Mouse (Mus musculus) limb, embryonic 11.5 days (tissue): ENCODE measurements around the gene Camk2g. TPM values are rescaled to one million over a fixed set of nuclear protein-coding genes. Genes with fewer than 3 reads are reported as not detected.
A peak's percentile ranks its signal among the peaks of the same experiment; 100 is the strongest.

Source experiments
- ATAC-seq: fragments of 200-750 bp; cut with Nextera tagmentation; 2 replicates; pipeline ENCODE4 v1.8.0; 2017; ENCODE audit warnings: low read depth; ENCODE audit not compliant: insufficient number of reproducible peaks, low FRiP score, low TSS enrichment
- DNase-seq: peaks from one replicate; pipeline ENCODE4 v3.0.0-alpha.2; 2015; ENCODE audit warnings: low spot score
- H3K27ac ChIP-seq: fragments of 300-500 bp; sonication (generic); replicated peaks from 2 replicates; pipeline ENCODE4 v1.5.1; 2014; ENCODE audit warnings: low read depth, mild to moderate bottlenecking, low read length
- H3K27me3 ChIP-seq: fragments of 300-500 bp; sonication (generic); 2 replicates; pipeline ENCODE4 v1.6.1; 2014; ENCODE audit warnings: mild to moderate bottlenecking, low read length, mixed read lengths; ENCODE audit not compliant: control insufficient read depth, insufficient read depth
- H3K36me3 ChIP-seq: fragments of 300-500 bp; sonication (generic); 2 replicates; pipeline ENCODE4 v1.6.1; 2014; ENCODE audit warnings: mild to moderate bottlenecking, low read length, moderate library complexity, mixed read lengths; ENCODE audit not compliant: control insufficient read depth, insufficient read depth
- H3K4me1 ChIP-seq: fragments of 300-500 bp; sonication (generic); 2 replicates; pipeline ENCODE4 v1.6.1; 2014; ENCODE audit warnings: low read length, mixed read lengths; ENCODE audit not compliant: control insufficient read depth, insufficient read depth
- H3K4me2 ChIP-seq: fragments of 300-500 bp; sonication (generic); 2 replicates; pipeline ENCODE4 v1.6.1; 2014; ENCODE audit warnings: low read depth, mild to moderate bottlenecking, moderate library complexity; ENCODE audit not compliant: severe bottlenecking
- H3K4me3 ChIP-seq: fragments of 300-500 bp; sonication (generic); 2 replicates; pipeline ENCODE4 v1.5.1; 2014; ENCODE audit warnings: low read depth, low read length
- H3K9ac ChIP-seq: fragments of 300-500 bp; sonication (generic); 2 replicates; pipeline ENCODE4 v1.6.1; 2014; ENCODE audit warnings: mild to moderate bottlenecking, low read length
- H3K9me3 ChIP-seq: fragments of 300-500 bp; sonication (generic); 2 replicates; pipeline ENCODE4 v1.6.1; 2016; ENCODE audit warnings: low read length; ENCODE audit not compliant: control insufficient read depth
- WGBS: fragments of 180-500 bp; shearing (Covaris S2); extraction: QIAGEN DNeasy Blood & Tissue Kit; methylation state at CpG from one replicate; pipeline ENCODE4 v1.1.7; 2014; 5-methylcytosine and 5-hydroxymethylcytosine counted together
- polyA plus RNA-seq: library from polyadenylated mRNA; unstranded; fragments of >200 nt; fragmentation: Nextera tagmentation; extraction: Ambion mirVana; gene quantifications from 2 replicates; pipeline ENCODE4 v1.2.1, GENCODE M21; 2014

Camk2g gene
- polyA plus RNA-seq, 1 experiment from 2014 or later, result 60.2 TPM

DNA sequence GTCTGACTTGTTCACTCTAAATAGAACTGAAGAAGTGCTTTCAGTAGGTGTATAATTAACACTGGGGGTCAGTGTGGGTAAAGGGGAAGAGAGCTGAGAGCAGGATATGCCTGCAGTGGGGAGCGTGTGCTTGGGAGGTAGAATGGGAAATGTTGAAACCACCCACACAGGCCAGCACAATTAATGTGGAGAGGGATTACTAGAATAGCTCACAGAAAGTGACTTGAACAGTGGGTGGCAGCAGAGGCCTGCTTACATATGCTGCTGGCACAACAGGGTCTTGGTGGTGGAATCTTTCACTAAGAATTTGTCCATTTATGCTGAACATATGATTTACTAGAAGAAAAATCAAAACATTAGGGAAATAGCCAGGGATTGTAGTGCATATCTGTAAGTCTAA, 96.9 kb downstream of the Camk2g start:
- Histone ChIP-seq H3K9me3 (no peaks in the 10 kb centered on the region), H3K27ac (no peak overlapping the region), H3K36me3 (peaks cover 6% of the 10 kb centered on the region; the same call in 1 of the 2 replicates), H3K4me2 (peak overlapping the region; percentile 75; the same call in 1 of the 2 replicates), H3K9ac (no peak overlapping the region), H3K4me1 (peaks cover 23% of the 10 kb centered on the region), H3K27me3 (no peaks in the 10 kb centered on the region), H3K4me3 (peak overlapping the region; percentile 12; the same call in 1 of the 2 replicates)
- DNase-seq, result peak; percentile 56
- WGBS, result 39% methylated on average over 1 of the region's 1 CpGs
- ATAC-seq, result no peak

DNA sequence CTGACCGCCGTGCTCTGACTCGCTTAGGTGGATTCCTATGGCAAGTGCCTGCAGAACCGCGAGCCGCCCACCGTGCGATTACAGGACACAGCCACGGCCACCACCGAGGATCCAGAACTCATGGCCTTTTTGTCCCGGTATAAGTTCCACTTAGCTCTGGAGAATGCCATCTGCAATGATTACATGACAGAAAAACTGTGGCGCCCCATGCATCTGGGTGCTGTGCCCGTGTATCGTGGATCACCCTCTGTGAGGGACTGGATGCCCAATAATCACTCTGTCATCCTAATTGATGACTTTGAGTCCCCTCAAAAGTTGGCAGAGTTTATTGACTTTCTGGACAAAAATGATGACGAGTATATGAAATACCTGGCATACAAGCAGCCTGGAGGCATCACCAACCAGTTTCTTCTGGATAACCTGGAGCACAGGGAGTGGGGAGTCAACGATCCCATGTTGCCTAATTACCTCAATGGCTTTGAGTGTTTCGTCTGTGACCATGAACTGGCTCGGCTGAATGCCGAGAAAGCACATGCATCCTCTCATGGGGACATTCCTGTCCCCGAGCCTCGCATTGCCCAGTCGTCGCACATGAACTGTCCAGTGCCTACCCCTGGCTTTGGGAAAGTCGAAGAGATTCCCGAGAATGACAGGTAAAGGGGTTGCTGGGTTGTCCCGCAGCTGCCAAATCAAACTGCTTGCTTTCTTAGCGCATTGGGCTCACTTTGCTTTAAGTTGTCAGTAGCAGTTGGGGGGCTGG, 97.9 kb downstream of the Camk2g start:
- peaks cover 19% of the 10 kb centered on the region for H3K4me1 ChIP-seq
- peak overlapping the region; percentile 83 for H3K9ac ChIP-seq
- peak overlapping the region; percentile 72 for H3K4me3 ChIP-seq
- no peak overlapping the region; the same call in 1 of the 2 replicates for H3K27ac ChIP-seq
- H3K36me3 ChIP-seq, result peaks cover 14% of the 10 kb centered on the region; the same call in 1 of the 2 replicates
- H3K27me3 ChIP-seq, result no peaks in the 10 kb centered on the region
- no peak for DNase-seq
- H3K4me2 ChIP-seq, result peak overlapping the region; percentile 75
- 15% methylated on average over 27 of the region's 27 CpGs for WGBS
- no peaks in the 10 kb centered on the region for H3K9me3 ChIP-seq
- no peak; the same call in 1 of the 2 replicates for ATAC-seq

DNA sequence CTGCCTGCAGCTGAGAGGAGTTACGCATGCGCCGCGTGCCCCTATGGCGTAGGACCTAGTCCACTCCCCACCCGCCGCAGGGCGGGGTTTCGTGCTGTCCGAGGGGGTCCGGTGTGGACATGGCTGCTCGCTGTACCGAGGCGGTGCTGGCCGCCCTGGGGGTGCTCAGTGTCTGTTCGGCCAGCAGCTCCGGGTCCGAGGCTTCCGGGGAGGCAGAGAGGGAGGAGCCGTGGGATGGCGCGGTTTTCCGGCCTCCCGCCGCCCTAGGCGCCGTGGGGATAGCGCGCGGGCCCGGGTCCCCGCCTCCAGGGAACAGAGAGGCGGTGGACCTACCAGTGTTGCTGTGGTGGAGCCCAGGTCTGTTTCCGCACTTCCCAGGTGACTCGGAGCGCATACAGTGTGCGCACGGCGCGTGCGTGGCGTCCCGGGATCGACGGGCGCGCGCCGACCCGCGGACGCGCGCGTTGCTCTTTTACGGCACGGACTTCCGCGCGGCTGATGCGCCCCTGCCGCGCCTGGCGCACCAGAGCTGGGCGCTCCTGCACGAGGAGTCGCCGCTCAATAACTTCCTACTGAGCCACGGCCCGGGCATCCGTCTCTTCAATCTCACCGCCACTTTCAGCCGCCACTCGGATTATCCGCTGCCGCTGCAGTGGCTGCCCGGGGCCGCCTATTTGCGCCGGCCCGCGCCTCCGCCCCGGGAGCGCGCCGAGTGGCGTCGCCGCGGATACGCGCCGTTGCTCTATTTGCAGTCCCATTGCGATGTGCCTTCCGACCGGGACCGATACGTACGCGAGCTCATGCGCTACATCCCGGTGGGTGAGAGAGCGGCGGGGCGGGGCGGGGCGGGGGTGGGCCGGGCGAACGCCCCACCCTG, 98.8 kb downstream of the Camk2g start, which contains the start of gene Fut11:
Fut11 (plus strand) TSS at position 85 of the 877 bp plus-strand sequence.
- DNase-seq (peak; percentile 88), ATAC-seq (peak; percentile 91)
- peak within 1 kb of the TSS; percentile 93 for H3K27ac ChIP-seq
- H3K4me1 ChIP-seq, result peaks cover 19% of the 10 kb centered on the region
- peaks cover 17% of the 10 kb centered on the region; the same call in 1 of the 2 replicates for H3K36me3 ChIP-seq
- no peaks in the 10 kb centered on the region for H3K9me3 ChIP-seq
- peak within 1 kb of the TSS; percentile 75 for H3K4me2 ChIP-seq
- H3K27me3 ChIP-seq, result no peaks in the 10 kb centered on the region
- peak within 1 kb of the TSS; percentile 83 for H3K9ac ChIP-seq
- H3K4me3 ChIP-seq, result peak within 1 kb of the TSS; percentile 72
- under 1% methylated on average over 111 of the region's 111 CpGs for WGBS

- peaks cover 17% of the 10 kb centered on the region; the same call in 1 of the 2 replicates for H3K36me3 ChIP-seq
Measured at GRCm38 (mm10) chr14:20694185-20694883, 99.6 kb downstream of the Camk2g start.

DNA sequence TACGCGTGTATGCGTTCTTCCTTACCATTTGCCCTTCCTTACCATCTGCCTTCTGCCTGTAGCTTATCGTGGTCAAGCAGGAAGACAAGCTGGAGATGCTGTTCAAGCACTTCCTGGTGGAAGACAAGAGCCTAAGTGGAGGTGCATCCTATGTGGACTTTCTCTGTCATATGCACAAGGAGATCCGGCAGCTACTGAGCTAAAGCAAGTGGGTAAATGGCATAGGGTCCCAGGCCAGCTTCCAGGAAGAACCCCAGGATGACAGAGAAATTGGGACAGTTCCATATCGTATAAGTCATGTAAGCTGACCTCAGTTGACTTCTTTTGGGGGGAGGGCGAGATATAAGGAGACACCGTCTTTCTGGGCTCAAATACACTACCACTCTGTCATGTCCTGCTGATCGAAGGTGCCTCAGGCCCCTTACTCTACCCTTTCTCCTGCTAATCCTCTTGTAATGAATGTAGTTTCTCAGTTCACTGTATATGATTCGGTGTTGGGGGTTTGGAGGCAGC, 100.2 kb downstream of the Camk2g start:
- H3K4me3 ChIP-seq, result no peak overlapping the region
- peaks cover 19% of the 10 kb centered on the region for H3K4me1 ChIP-seq
- peaks cover 23% of the 10 kb centered on the region; the same call in 1 of the 2 replicates for H3K36me3 ChIP-seq
- DNase-seq (no peak), ATAC-seq (no peak)
- 95% methylated on average over 10 of the region's 10 CpGs for WGBS
- H3K27me3 ChIP-seq, result no peaks in the 10 kb centered on the region
- H3K4me2 ChIP-seq, result no peak overlapping the region
- no peaks in the 10 kb centered on the region for H3K9me3 ChIP-seq
- H3K9ac ChIP-seq, result no peak overlapping the region
- H3K27ac ChIP-seq, result no peak overlapping the region

More at GRCm38 (mm10) chr14:20694185-20694883, 99.6 kb downstream of the Camk2g start:
- H3K27me3 ChIP-seq, result no peaks in the 10 kb centered on the region
- ATAC-seq, result peak; percentile 37
- H3K27ac ChIP-seq, result peak overlapping the region; percentile 93
- H3K4me3 ChIP-seq, result peak overlapping the region; percentile 72
- WGBS, result 49% methylated on average over 13 of the region's 13 CpGs
- peak overlapping the region; percentile 75 for H3K4me2 ChIP-seq
- DNase-seq, result no peak
- no peaks in the 10 kb centered on the region for H3K9me3 ChIP-seq
- H3K9ac ChIP-seq, result peak overlapping the region; percentile 83
- peaks cover 19% of the 10 kb centered on the region for H3K4me1 ChIP-seq

DNA sequence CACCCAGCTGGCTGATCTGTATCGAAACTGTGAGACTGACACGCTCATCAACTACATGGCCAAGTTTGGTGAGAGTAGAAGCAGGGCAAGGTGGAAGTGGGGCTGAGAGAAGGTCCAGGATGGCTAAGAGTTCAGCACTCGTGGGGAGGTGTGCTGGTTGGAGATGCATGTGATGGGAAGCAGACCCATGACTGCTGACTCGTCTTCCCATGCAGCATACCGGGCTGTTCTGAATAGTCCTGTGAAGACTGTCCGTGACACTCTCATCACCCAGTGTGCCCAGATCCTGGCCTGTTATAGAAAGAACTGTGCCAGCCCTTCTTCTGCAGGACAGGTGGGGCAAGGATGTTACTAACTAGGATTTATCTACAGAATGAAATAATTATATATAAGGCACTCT, 102.1 kb downstream of the Camk2g start:
- ATAC-seq (no peak), DNase-seq (no peak)
- no peaks in the 10 kb centered on the region for H3K27me3 ChIP-seq
- peaks cover 13% of the 10 kb centered on the region for H3K4me1 ChIP-seq
- WGBS, result 94% methylated on average over 6 of the region's 6 CpGs
- no peaks in the 10 kb centered on the region for H3K9me3 ChIP-seq
- no peak overlapping the region for H3K4me3 ChIP-seq
- no peak overlapping the region for H3K27ac ChIP-seq
- peaks cover 28% of the 10 kb centered on the region for H3K36me3 ChIP-seq
- H3K9ac ChIP-seq, result no peak overlapping the region
- H3K4me2 ChIP-seq, result no peak overlapping the region

- 92% methylated on average over 2 of the region's 2 CpGs for WGBS
- Histone ChIP-seq H3K27me3 (no peaks in the 10 kb centered on the region), H3K4me3 (no peak overlapping the region), H3K36me3 (peaks cover 46% of the 10 kb centered on the region), H3K27ac (no peak overlapping the region), H3K4me1 (no peaks in the 10 kb centered on the region), H3K9ac (no peak overlapping the region), H3K4me2 (no peak overlapping the region), H3K9me3 (no peaks in the 10 kb centered on the region)
- DNase-seq (no peak), ATAC-seq (no peak)
Measured at GRCm38 (mm10) chr14:20689009-20689408, 104.9 kb downstream of the Camk2g start.
